Mouse (Mus musculus): ENCODE results near the gene Ulk1.
A peak's percentile ranks its signal among the peaks of the same experiment; 100 is the strongest.
"Not testable (repeated sequence)": the region's sequence is repeated elsewhere in the genome, so short reads cannot be mapped to it uniquely, and the experiment has no call there.

Gene Ulk1

DNA sequence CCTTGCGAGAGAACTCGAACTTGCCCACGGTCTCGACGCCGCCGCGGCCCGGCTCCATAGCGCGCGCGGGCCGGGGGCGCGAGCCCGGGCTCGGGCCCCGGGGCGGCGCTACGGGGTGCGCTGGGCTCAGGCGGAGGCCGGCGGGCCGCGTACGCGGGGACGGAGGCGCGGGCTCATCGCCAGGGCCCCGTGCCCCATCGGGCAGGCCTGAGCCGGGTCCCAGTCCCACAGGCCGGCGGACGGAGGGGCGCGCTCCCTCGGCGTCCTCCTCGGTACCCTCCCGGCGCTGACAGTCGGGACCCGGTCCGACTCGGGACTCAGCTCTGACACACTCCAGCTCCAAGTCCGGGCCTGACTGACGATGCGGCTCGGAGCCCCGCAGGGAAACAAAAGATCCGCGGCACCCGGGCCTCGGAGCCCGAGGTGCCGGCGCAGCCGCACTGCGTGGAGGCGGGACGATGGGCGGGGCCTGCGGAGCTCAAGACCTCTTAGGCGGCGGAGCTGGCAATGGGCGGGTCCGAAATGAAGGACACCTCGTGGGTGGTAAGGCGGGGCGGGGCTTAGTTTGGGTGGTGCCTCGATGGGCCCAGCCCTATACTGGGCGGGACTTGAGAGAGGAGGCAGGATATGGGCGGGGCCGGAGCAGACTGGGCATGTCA, at the start of gene Ulk1:
Ulk1 (minus strand) TSS at position 431 of the 659 bp plus-strand sequence.
- DNase-seq: peak; percentile 100

DNA sequence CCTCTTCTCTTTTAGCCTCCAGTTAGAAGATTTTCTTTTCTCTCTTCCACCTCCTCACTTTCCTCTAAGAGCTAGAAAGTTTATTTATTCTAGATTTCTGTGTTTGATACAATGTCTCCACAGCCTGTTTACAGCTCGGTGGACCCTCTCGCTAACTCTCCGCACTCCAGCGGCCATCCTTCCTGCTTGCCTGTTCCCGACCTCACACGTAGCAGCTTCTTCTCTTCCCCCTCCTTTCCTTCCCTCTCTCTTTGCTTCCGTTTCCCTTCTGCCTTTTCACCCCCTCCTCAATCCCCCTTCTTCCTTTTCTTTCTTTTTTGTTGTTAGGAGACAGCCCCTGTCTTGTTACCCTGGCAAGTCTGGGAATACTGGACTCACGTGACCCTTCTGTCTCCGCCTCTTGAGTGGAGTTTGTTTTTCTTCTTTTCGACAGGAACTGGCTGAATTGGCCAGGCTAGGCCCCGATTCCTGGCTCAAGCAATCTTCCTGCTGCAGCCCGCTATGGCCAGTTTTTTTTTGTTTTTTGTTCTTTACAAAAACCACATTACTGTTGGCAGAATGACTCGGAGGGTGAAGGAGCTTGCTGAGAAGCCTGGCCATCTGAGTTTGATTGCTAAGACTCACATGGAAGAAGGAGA, 49.2 kb upstream of the Ulk1 start:
- peak; percentile 66 for DNase-seq

DNA sequence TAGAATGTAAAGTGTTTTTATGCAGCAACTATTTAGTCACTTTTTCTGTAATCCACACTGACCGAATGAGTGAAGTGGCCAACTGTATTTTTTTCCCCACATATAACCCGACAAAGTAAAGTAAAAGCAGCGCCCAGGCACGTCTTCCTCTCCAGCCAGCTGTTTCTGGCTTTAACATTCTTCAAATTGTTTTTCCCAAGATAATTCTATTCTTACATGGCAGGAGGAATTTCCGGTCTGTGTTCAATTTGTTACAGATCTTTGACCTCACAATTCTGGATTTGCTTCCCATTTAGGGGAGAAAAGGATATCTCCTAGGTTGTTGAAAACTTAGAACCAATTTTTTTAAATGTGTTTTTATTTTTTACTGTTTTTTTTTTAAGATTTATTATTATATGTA, 47.2 kb upstream of the Ulk1 start:
- DNase-seq: no peak

DNA sequence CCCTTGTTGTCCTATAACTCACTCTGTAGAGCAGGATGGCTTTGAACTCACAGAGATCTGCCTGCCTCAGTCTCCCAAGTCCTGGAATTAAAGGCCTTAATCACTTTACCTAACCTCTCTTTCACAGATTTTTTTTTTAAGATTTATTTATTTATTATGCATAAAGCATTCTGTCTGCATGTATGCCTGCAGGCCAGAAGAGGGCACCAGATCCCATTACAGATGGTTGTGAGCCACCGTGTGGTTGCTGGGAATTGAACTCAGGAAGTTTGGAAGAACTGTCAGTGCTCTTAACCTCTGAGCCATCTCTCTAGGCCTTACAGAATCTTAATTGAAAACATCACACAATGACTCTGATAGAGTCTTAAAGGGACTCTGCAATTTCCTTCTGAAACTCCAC, 43.1 kb upstream of the Ulk1 start:
- DNase-seq: no peak

DNA sequence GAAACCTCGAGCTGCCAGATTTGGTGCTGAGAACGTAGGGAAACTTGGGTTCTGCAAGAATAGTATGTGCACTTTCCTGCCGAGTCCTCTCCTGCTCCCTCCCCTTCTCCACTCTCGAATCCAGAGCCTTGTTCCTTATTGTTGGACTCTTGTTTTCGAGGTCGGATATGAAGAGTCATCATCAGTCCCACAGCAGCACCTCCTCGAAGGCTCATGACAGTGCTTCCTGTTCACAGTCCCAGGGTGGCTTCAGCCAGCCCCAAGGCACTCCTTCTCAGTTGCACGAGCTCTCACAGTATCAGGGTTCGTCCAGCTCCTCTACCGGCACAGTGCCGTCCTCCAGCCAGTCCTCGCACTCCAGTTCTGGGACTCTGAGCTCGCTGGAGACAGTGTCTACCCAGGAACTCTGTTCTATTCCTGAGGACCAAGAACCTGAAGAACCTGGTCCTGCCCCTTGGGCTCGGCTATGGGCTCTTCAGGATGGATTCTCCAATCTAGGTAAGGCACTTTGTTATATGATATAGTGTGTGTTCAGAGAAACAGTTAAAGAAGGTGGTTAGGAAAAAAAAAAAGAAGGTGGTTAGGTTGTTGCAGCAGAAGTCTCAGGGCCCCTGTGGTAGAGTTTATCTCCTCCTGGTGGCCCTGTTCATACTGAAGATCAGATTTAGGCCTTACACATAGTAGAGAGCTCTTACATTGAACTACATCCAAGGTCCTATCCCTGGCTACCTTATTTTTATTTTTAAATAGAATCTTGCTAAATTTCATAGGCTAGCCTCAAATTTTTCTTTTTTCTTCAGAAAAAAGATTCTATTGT, 31.4 kb upstream of the Ulk1 start:
- DNase-seq: no peak

DNA sequence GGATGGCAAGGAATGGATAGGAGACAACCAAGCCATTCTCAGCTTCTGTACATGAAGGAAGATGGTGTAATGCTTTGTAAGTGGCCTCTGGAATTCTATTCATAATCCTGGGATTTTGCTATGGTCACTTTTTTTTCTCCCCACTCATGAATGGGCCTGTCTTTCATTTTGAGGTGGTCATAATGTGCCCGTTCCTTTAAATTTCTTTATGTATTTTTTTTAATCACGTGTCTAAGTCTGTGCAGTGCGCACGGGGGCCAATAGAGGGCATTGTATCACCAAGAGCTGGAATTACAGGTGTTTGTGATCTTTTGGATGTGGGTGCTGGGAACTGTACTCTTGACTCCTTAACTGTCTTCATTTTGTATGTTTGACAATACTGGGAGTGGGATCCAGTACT, 30.6 kb upstream of the Ulk1 start:
- DNase-seq: peak; percentile 54

DNA sequence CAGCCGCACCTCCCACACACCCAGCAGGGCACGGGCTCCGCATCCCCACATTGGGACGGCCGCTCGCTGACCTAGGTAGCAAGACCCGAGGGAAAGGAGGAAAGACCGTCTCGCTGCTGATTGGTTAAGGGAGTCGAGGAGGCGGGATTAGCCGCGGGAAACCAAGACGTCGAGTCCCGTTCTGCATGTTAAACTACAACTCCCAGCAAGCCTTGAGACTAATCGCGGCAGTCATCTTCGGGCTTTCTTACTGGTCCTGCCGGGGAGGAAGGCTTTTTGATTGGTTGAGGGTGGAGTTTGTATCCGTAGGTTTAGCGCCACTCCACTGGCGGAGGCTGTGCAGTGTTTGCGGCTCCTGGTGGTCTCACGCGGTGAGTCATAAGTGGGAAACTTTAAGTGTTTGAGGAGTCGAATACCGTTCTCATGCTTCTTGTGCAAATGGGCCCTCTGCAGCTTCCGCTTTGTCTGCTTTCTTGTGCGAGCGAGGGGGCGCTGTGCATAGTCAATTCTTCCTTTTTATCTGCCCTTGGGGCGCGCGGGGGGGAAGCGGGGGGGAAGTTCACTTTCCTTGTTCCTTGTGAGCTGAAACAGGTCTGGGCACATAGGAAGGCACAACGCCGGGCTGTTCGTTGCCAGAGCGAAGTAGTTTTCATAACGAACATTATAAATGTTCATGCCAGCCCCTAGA, 29.9 kb upstream of the Ulk1 start, which contains the start of the genes Hscb and Chek2:
Hscb (minus strand) TSS at position 100 of the 688 bp plus-strand sequence.
Chek2 (plus strand) TSS at position 302 of the 688 bp plus-strand sequence.
- peak; percentile 98 for DNase-seq

DNA sequence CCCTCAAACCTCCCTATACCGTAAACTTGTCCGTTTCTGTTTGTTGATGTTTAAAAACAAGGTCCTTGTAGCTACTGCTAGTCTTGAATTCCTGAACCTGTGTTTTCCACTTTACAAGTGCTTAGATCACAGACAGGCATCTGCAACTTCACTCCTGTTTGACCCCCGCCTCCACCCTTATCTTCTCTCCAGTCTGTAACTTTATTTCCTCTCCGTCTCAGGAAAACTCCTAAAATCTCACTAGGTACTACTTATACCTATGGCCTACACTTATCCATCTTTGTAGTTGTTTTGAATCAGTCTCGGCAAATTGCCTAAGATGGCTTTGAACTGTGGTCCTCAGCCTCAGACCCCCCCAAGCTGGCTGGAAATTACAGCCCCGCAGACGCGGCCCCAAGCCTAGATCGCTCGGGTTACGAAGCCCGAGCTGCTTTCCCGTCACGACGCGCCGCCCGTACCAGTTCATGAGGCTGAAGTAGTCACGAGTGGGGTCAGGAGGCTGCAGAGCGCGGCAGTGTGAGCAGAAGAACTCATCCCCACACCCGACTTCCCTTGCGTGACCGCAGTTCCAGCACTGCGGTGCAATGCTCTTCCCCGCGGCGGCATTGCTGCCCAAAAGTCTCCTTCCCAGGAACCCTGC, 29.3 kb upstream of the Ulk1 start:
- DNase-seq: no peak

DNA sequence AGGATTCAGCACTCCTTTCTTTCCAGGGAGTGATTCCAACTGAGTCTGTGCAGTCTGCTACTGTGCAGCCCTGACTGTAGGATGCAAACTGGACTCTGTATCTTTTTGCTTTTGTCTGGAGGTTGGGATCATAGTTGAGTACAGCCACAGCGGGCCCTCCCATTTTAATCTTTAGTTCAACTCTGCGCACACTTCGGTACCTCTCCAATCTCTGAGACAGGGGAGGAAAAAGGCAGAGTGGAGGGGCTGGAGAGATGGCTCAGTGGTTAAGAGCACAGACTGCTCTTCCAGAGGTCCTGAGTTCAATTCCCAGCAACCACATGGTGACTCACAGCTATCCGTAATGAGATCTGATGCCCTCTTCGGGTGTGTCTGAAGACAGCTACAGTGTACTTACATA, 28.1 kb upstream of the Ulk1 start:
- DNase-seq: not testable (repeated sequence)

DNA sequence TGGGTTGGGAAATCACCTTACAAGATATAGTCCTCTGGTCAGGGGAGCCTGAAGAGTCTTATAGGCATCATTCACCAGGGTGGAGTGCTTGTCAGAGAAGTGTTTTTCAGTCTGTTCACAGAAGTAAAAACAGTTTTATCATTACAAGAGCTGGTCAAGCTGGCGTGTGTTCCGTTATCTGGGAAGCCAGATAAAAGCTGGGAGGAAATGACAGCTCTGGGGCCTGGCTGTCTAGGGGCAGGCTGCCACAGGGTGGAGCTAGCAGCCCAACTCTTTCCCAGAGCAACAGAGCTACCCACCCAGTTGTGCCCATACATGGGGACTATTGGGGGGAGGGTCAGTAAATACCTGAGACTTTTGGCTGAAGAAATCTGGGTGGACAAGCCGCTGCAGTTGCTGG, 26.1 kb upstream of the Ulk1 start:
- peak; percentile 72 for DNase-seq

DNA sequence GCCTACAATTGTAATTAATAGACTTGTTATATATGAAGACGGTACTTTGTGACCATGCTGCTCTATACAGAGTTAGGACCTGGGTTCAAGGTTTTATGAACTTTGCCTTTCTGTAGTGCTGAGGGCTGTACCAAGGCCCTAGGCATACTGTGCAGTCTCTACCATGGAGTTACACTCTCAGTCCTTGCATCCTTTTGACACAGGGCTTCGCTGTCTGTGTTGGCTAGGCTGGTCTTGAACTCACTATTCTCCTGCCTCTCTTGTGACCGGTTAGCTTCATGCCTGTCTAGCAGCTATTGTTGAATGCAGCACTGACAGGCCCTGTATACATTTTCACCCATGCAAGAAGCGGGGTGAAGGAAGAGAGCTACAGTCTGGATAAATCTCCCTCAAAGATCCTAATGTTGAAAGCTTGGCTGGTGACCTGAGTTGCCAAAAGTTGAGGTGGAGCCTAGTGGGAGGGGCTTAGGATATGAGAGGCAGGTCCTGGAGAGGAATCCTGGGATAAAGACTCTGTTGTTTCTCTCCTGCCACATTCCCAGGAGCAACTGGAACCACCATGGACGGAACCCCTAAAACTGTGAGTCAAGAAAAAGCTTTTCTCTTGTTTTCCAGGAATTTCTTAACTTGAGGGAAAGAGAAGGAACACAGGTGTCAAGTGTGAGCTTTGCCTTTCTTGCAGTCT, 21.3 kb upstream of the Ulk1 start:
- no peak for DNase-seq

DNA sequence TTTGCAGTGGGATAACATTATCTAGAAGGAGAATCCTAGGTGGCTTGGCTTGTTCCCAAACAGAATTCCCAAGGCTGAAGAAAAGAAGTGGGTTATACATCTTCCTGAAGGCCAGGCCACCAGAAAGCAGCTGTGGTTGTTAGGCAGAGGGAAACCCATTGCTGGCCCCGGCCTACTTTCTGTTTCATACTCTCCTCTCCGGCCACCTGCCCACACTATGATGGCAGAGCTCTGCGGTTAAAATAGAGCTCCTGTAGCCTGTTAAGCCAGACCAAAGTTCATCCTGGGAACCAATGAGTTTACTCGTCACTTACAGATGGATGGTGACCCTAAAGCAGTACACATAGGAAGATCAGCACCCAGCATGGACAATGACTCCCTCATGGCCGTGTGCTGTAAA, 17.7 kb upstream of the Ulk1 start:
- DNase-seq: no peak

DNA sequence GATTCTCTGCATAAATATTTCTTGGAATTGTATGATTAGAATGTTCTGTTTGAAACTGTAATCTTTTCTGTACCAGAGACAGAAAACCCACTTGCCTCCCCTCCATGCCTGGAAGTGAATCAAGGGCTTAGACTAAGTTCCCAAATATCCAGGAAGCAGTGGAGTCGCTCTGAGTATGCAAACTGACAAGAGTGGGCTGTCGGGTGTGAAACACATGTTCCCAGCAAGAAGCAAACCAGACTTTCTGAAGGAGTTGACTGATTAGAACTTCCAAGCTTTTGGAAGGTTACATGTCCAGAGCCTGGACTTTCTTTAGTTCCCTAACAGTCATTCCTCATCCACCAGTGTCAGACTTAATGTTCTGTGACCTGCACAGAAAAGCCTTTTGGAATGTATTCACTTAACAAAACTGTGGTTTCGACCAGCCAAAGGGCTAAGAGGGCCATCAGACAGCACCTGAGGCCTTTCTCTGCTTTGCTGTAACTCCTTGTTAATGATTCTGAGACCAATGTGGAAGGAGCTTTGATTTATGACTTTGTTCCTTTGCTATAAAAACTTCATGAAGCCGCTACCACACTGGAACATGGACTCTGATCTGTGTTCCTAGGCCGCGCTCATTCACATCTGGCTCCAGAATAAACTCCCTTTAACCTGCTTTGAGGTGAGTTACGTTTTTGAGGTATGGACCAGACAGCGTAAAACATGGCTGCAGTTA, 17.0 kb upstream of the Ulk1 start:
- DNase-seq: no peak

DNA sequence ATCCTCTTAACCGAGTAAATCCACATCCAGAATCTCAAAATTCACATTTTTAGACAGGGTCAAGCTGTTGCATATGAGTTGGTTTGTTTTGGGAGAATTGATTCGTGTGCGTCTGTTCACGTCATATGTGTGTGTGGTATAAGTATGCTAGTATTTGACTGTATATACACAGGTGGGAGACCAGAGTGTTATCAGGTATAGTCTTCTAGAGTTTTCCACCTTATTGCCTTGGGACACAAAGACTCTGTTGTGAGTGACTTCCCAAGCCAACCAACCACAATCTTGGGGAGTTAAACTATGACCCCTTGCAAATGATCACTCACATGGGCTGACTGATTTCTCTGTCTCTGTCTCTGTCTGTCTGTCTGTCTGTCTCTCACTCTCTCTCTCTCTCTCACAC, 14.5 kb upstream of the Ulk1 start:
- DNase-seq: no peak

DNA sequence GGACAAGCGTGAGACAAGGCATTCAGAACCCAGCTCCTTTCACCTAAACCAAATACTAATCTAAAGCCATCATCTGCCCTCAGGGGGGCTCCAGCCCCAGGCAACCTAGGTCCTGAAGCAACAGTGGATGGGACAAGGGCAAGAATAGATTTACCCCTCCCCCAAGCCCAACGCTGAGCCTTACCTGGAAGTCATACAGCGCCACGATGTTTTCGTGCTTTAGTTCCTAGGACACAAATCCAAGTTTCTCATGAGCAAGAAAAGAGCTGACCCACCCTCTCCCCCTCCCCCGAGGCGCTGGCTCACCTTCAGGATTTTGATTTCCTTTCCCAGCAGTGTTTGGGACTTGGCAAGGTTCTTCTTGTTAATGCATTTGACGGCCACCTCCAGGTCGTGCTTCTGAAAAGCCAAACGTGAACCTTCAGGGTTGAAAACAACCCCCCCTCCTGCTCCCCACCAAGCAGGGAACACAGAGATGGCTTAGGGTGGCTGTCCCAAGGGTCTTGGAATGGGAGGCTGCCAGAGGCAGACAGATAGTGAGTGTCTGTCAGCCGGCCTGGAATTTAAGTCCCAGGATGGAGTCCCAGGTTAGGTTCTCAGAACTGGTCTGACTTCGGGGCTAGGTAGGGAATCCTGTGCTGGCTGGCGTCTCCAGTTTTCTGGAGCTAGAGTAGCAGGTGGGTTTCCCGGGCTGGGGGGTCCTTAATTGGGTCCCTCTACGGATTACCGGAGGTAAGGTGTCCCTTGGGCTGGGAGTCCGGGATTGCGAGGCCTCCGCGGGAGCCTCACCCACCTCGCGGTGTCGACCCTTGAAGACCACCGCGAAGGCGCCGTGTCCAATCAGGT, 853 bp downstream of the Ulk1 start:
- peak; percentile 22 for DNase-seq

DNA sequence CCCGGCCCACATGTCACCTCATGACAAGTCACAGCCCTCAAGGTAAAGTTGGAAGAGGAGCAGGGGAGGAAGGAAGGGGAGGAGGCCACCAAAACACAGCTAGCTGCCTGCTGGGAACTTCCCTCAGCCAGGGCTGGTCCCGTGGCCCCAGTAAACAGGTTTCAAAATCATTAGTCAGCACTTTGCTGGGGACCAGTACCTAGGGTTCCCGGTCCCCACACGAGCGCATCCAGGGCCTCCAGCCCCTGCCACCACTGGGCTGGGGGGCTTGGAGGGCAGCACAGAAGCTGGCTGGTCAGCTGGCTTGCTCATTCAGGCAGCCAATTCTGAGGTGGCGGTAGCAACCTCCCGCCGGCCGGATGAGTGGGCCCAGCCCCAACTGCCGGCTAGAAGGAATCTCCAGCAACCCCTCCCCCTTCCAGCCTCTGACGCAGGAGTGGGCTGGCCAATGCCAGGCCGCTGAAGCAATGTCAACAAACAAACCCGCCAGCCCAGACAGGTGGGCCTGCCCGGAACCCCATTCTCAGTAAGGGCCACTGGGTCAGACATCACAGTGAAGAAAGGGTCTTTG, 1.8 kb downstream of the Ulk1 start:
- peak; percentile 92 for DNase-seq

DNA sequence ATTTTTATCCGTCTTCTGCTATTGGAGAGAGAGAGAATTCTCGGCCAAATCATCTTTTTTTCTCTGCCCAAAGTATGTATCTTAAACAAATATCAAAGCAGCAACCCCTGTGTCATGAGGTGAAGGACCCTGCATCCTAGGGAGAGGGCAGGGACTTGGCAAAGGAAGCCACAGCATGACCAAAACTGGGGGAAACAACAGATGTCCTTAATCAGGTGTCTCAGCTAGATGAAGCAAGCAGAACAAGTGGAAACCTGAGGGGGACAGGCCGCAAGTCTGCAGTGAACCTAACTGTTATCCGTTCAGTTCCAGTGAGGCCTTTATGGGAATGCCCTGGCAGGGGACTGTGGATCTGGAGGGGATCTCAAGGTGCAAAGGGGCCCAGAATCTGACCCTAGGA, 2.4 kb downstream of the Ulk1 start:
- DNase-seq: no peak

DNA sequence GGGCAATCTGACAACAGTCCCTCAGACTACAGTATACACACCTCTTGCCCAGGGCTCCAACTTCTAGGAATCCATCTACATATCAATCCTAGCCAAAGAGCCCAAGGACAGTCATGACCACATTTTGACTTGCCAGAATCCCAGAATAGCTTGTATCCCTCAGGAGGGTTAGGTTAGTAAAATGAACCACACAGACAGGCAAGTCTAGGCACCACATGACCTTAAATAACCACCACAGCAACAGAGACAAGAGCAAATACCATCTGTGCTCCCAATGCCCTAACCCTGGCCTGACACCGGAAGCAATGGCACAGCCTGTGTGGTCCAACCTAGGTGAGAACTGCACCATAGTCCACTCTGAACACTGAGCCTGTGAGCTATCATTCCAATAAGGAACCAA, 3.2 kb downstream of the Ulk1 start:
- no peak for DNase-seq

DNA sequence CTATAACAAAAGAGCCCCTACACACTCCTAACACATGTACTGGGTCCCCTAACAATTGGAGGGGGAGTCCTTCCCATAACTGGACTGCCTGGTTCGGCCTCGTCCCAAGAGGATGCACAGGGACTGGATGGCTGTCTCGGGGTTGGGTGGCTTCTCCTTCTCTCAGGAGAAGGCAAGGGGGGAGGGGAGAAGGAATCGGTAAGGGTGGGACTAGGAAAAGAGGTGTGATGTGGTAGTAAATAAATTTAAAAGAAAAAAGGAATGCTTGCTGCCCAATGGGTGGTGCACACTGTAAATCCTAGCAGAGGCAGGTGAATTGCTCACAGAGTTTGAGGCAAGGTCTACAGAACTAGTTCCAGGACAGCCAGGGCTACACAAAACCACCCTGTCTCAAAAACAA, 3.7 kb downstream of the Ulk1 start:
- DNase-seq: no peak
